Mouse (Mus musculus) heart, adult 2 months (tissue): ENCODE results near the gene Mesp1.

Experiments
- CTCF ChIP-seq: fragments of 200-600 bp; IDR thresholded peaks from 2 replicates; pipeline ENCODE4 v1.8.1; 2022; ENCODE audit warnings: antibody characterized with exemption, mild to moderate bottlenecking, moderate library complexity
- POLR2A ChIP-seq: fragments of 200-500 bp; IDR thresholded peaks from 2 replicates; pipeline ENCODE4 v1.6.1; 2011; ENCODE audit warnings: mild to moderate bottlenecking, low read depth, low read length, control low read depth; ENCODE audit not compliant: insufficient read depth

DNA sequence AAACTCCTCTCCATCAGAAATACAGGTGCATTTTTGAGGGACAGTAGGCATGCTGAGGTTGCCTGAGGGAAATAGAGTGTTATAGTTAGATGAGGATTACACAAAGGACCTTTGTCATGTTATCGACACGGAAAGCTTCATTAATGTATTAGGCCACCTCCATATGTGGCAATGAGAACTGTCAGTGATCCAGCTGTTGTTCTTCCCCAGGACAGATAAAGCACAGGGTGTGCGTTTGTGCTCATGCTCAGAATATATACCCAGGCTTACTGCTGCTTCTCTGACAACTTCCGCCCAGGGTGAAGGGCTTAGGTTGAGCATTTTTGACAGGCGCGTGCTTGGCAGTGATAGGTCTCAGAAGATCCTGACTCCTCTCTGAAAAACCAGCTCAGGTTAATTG is 44.1 kb downstream of the Mesp1 start:
- TF ChIP-seq POLR2A: no peak
- no peak for TF ChIP-seq CTCF
